Mouse (Mus musculus) kidney, embryonic 16.5 days (tissue): ENCODE data around the gene Nup35. TPM values are rescaled to one million over a fixed set of nuclear protein-coding genes. Genes with fewer than 3 reads are reported as not detected.

Experiments used
- ATAC-seq: fragments of 200-750 bp; cut with Nextera tagmentation; 2 replicates; pipeline ENCODE4 v1.8.0; 2017; ENCODE audit warnings: moderate TSS enrichment; ENCODE audit not compliant: low FRiP score, low TSS enrichment
- H3K27ac ChIP-seq: fragments of 300-500 bp; sonication (generic); 2 replicates; pipeline ENCODE4 v1.5.1; 2014; ENCODE audit warnings: low read length
- H3K27me3 ChIP-seq: fragments of 300-500 bp; sonication (generic); 2 replicates; pipeline ENCODE4 v1.6.1; 2014; ENCODE audit warnings: low read length, control low read depth, mixed read lengths; ENCODE audit not compliant: insufficient read depth
- H3K36me3 ChIP-seq: fragments of 300-500 bp; sonication (generic); 2 replicates; pipeline ENCODE4 v1.6.1; 2014; ENCODE audit warnings: low read length, control low read depth, mixed read lengths; ENCODE audit not compliant: insufficient read depth
- H3K4me1 ChIP-seq: fragments of 300-500 bp; sonication (generic); 2 replicates; pipeline ENCODE4 v1.6.1; 2014; ENCODE audit warnings: low read length, control low read depth, mixed read lengths; ENCODE audit not compliant: insufficient read depth
- H3K4me2 ChIP-seq: fragments of 300-500 bp; sonication (generic); replicated peaks from 2 replicates; pipeline ENCODE4 v1.6.1; 2014; ENCODE audit warnings: low read depth, low read length
- H3K4me3 ChIP-seq: fragments of 300-500 bp; sonication (generic); 2 replicates; pipeline ENCODE4 v1.5.1; 2014; ENCODE audit warnings: mild to moderate bottlenecking, low read length
- H3K9ac ChIP-seq: fragments of 300-500 bp; sonication (generic); replicated peaks from 2 replicates; pipeline ENCODE4 v1.6.1; 2014; ENCODE audit warnings: low read length
- H3K9me3 ChIP-seq: fragments of 300-500 bp; sonication (generic); 2 replicates; pipeline ENCODE4 v1.6.1; 2016; ENCODE audit warnings: low read length, control low read depth
- WGBS: fragments of 180-500 bp; shearing (Covaris S2); extraction: QIAGEN DNeasy Blood & Tissue Kit; methylation state at CpG from one replicate; pipeline ENCODE4 v1.1.7; 2014; 5-methylcytosine and 5-hydroxymethylcytosine counted together
- polyA plus RNA-seq: library from polyadenylated mRNA; unstranded; fragments of >200 nt; fragmentation: Nextera tagmentation; extraction: Ambion mirVana; gene quantifications from 2 replicates; pipeline ENCODE4 v1.2.1, GENCODE M21; 2015

The Nup35 gene
- polyA plus RNA-seq = 50.3 and 55.0 TPM in 2 replicates

- peak within 1 kb of the TSS; percentile 84 for H3K9ac ChIP-seq
- H3K27me3 ChIP-seq = no peaks in the 10 kb centered on the region
- H3K4me1 ChIP-seq = peaks cover 5% of the 10 kb centered on the region; the same call in 1 of the 2 replicates
- peak within 1 kb of the TSS; percentile 78 for H3K4me3 ChIP-seq
- H3K27ac ChIP-seq = peak within 1 kb of the TSS; percentile 63
- H3K36me3 ChIP-seq = 0 out of 2 replicates have a peak, but pooled peaks cover 2% of the 10 kb centered on the region
- peak within 1 kb of the TSS; percentile 77 for H3K4me2 ChIP-seq
- peak; percentile 100 for ATAC-seq
- WGBS = under 1% methylated on average over 21 of the region's 21 CpGs
- H3K9me3 ChIP-seq = no peaks in the 10 kb centered on the region
These were observed at the start of gene Nup35, which contains the start of gene Dusp19 for GRCm38 (mm10) chr2:80616854-80617737. Gene Nup35 (plus strand): TSS chr2:80617236. Gene Dusp19 (plus strand): TSS chr2:80617045.

GRCm38 (mm10) chr2:80567411-80567810 is 49.6 kb upstream of the Nup35 start:
- no peaks in the 10 kb centered on the region for H3K27me3 ChIP-seq
- no peaks in the 10 kb centered on the region for H3K9me3 ChIP-seq
- H3K4me3 ChIP-seq = no peak overlapping the region
- H3K36me3 ChIP-seq = no peaks in the 10 kb centered on the region
- H3K9ac ChIP-seq = no peak overlapping the region
- no peak for ATAC-seq
- no peaks in the 10 kb centered on the region for H3K4me1 ChIP-seq
- H3K4me2 ChIP-seq = no peak overlapping the region
- 84% methylated on average over 4 of the region's 4 CpGs for WGBS
- no peak overlapping the region for H3K27ac ChIP-seq

- WGBS = 64% methylated on average over 4 of the region's 4 CpGs
- no peak overlapping the region for H3K9ac ChIP-seq
- H3K4me1 ChIP-seq = no peaks in the 10 kb centered on the region
- no peak overlapping the region for H3K4me2 ChIP-seq
- no peak overlapping the region for H3K4me3 ChIP-seq
- no peaks in the 10 kb centered on the region for H3K36me3 ChIP-seq
- H3K27me3 ChIP-seq = no peaks in the 10 kb centered on the region
- H3K27ac ChIP-seq = no peak overlapping the region
- ATAC-seq = no peak
- no peaks in the 10 kb centered on the region for H3K9me3 ChIP-seq
These were observed 46.4 kb upstream of the Nup35 start for GRCm38 (mm10) chr2:80570656-80571055.

- H3K4me1 ChIP-seq = peaks cover 12% of the 10 kb centered on the region
- no peak for ATAC-seq
- no peak overlapping the region for H3K9ac ChIP-seq
- H3K27me3 ChIP-seq = no peaks in the 10 kb centered on the region
- no peak overlapping the region for H3K4me3 ChIP-seq
- no peaks in the 10 kb centered on the region for H3K36me3 ChIP-seq
- no peak overlapping the region for H3K27ac ChIP-seq
- no peaks in the 10 kb centered on the region for H3K9me3 ChIP-seq
- no peak overlapping the region for H3K4me2 ChIP-seq
- WGBS = 91% methylated on average over 1 of the region's 1 CpGs
These were observed 39.8 kb upstream of the Nup35 start for GRCm38 (mm10) chr2:80577286-80577685.

DNA sequence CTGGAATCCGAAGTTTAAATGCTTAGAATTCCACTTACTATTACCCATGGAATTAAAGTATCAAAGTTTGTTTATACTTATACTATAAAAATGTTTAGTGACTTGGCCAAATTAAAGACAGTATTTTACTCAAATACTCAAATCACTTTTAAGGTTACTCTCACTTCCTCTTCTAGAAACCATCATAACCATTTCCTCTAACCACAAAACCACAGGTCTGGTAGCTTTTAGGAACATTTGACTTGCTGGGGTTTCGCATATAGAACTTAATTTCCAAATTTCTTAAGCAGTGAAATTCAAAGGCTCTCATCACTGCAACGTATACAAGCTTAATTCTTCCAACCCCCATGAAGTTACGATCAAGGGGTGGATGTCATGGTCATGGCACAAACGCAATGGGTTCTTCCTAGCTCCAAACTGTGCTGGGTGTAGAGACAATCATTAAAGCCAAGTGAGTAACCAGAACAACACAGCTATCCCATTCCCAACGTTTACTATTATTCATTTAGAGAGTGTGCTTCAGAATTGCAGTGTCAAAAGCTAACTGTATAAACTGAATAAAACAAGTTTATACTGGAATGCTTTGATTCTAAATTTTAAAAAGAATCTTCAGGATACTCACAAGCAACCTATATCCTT is 37.7 kb upstream of the Nup35 start:
- peaks cover 12% of the 10 kb centered on the region for H3K4me1 ChIP-seq
- H3K9me3 ChIP-seq = no peaks in the 10 kb centered on the region; the same call in 1 of the 2 replicates
- peak overlapping the region; percentile 37 for H3K4me3 ChIP-seq
- ATAC-seq = no peak
- no peaks in the 10 kb centered on the region for H3K27me3 ChIP-seq
- WGBS = 29% methylated on average over 6 of the region's 6 CpGs
- H3K36me3 ChIP-seq = no peaks in the 10 kb centered on the region
- 0 out of 2 replicates have a peak overlapping the region, but pooled peaks have one; percentile 35 for H3K9ac ChIP-seq
- peak overlapping the region; percentile 70 for H3K4me2 ChIP-seq
- no peak overlapping the region; the same call in 1 of the 2 replicates for H3K27ac ChIP-seq

DNA sequence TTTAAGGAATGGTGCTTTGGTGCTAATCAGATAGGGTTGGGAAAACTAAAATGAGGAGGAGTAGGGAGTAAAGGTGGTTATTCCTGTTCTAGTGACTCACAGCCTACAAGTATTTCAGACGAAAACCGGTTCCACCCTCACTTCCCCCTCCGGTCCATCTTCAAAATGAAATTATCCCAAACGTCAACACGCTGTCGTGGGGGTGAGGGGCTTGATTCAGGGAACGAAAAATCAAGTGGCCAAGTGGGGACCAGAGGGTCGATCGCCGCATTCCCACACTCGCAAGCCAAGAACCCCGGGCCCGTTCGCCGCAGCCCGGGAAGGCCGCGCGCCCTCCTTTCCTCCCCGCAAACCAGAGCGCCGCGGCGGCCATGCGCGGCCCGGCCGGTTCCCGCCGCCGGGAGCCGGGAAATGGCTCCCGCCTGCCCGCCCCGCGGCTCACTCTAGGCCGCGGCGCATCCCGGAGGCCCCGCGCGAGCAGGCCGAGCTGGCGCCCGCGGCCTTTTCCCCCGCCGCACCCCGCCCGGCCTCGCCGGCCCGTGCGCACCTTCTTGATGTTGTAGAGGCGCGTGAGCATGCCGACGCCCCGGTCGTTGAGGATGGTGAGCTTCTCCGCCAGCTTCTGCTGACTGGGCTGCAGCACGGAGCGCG is 36.6 kb upstream of the Nup35 start:
- Histone ChIP-seq H3K27me3 (no peaks in the 10 kb centered on the region), H3K27ac (peak overlapping the region; percentile 98), H3K4me2 (peak overlapping the region; percentile 70), H3K4me3 (peak overlapping the region; percentile 94), H3K4me1 (peaks cover 12% of the 10 kb centered on the region), H3K36me3 (no peaks in the 10 kb centered on the region), H3K9me3 (no peaks in the 10 kb centered on the region; the same call in 1 of the 2 replicates), H3K9ac (peak overlapping the region; percentile 99)
- ATAC-seq = peak; percentile 76
- under 1% methylated on average over 53 of the region's 65 CpGs for WGBS

DNA sequence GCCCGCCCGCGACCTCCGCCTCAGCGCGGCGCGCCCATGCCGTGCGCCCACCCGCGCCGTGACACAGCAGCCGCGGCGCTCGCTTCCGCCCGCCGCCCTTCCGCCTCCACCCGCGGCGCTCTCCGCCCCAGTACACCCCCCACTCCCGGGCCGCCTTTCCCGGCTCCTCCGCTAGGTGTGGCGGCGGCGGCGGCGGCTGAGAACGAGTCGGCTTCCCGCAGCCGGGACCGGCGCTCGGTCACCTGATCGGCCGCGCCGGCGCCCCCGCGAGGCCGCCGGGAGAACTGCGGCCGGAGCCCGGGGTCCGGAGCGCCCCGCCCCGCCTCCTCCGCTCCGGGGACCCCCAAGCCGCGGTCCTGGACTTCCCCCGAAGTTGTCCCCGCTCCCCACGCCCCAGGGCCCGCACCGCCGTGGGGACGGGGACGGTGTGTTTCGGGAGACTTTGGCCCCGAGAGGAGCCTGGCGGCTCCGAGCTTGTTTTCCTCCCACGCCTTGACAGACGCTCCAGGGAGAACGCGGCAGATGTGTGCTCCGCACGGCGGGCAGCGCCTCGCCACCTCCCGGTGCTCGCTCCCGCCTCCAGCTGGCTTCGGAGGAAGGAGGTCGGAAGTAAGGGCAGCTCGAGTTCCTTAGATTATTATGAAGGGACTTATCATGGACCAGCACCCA is 35.9 kb upstream of the Nup35 start, which contains the start of gene Nckap1:
Nckap1 (minus strand) TSS at position 338 of the 669 bp plus-strand sequence.
- Histone ChIP-seq H3K4me1 (peaks cover 10% of the 10 kb centered on the region), H3K36me3 (no peaks in the 10 kb centered on the region), H3K4me2 (peak within 1 kb of the TSS; percentile 70), H3K4me3 (peak within 1 kb of the TSS; percentile 94), H3K27me3 (no peaks in the 10 kb centered on the region), H3K9me3 (no peaks in the 10 kb centered on the region; the same call in 1 of the 2 replicates), H3K9ac (peak within 1 kb of the TSS; percentile 99), H3K27ac (peak within 1 kb of the TSS; percentile 98)
- ATAC-seq = peak; percentile 94
- WGBS = 0% methylated on average over 48 of the region's 88 CpGs

- ATAC-seq = no peak
- H3K36me3 ChIP-seq = no peaks in the 10 kb centered on the region
- H3K4me2 ChIP-seq = no peak overlapping the region
- H3K9ac ChIP-seq = no peak overlapping the region
- no peaks in the 10 kb centered on the region for H3K27me3 ChIP-seq
- no peak overlapping the region for H3K27ac ChIP-seq
- H3K9me3 ChIP-seq = no peaks in the 10 kb centered on the region; the same call in 1 of the 2 replicates
- H3K4me3 ChIP-seq = no peak overlapping the region
- WGBS = 87% methylated on average over 3 of the region's 3 CpGs
- peaks cover 10% of the 10 kb centered on the region for H3K4me1 ChIP-seq
These were observed 34.7 kb upstream of the Nup35 start for GRCm38 (mm10) chr2:80582356-80582755.
